Mouse (Mus musculus) stomach, postnatal 0 days (tissue): ENCODE measurements around the gene Kazn. TPM values are rescaled to one million over a fixed set of nuclear protein-coding genes. Genes with fewer than 3 reads are reported as not detected.
A peak's percentile ranks its signal among the peaks of the same experiment; 100 is the strongest.

ENCODE experiments used
- ATAC-seq: fragments of 200-750 bp; cut with Nextera tagmentation; 2 replicates; pipeline ENCODE4 v1.8.0; 2017; ENCODE audit not compliant: low FRiP score, low TSS enrichment
- DNase-seq: peaks from one replicate; pipeline ENCODE4 v3.0.0-alpha.2; 2016; ENCODE audit warnings: low spot score
- H3K27ac ChIP-seq: fragments of 300-500 bp; sonication (generic); replicated peaks from 2 replicates; pipeline ENCODE4 v1.5.1; 2014; ENCODE audit warnings: mild to moderate bottlenecking, control low read depth
- H3K27me3 ChIP-seq: fragments of 300-500 bp; sonication (generic); 2 replicates; pipeline ENCODE4 v1.6.1; 2014; ENCODE audit warnings: low read length; ENCODE audit not compliant: control insufficient read depth, insufficient read depth
- H3K36me3 ChIP-seq: fragments of 300-500 bp; sonication (generic); 2 replicates; pipeline ENCODE4 v1.6.1; 2014; ENCODE audit warnings: low read length, mixed read lengths; ENCODE audit not compliant: control insufficient read depth, insufficient read depth
- H3K4me1 ChIP-seq: fragments of 300-500 bp; sonication (generic); replicated peaks from 2 replicates; pipeline ENCODE4 v1.6.1; 2014; ENCODE audit warnings: antibody characterized with exemption; ENCODE audit not compliant: control insufficient read depth, insufficient read depth
- H3K4me2 ChIP-seq: fragments of 300-500 bp; sonication (generic); replicated peaks from 2 replicates; pipeline ENCODE4 v1.6.1; 2014; ENCODE audit warnings: low read depth, mild to moderate bottlenecking, control low read depth, moderate library complexity
- H3K4me3 ChIP-seq: fragments of 300-500 bp; sonication (generic); 2 replicates; pipeline ENCODE4 v1.5.1; 2014; ENCODE audit warnings: low read depth, low read length, control low read depth
- H3K9ac ChIP-seq: fragments of 300-500 bp; sonication (generic); 2 replicates; pipeline ENCODE4 v1.6.1; 2014; ENCODE audit warnings: mild to moderate bottlenecking, low read length, control low read depth, mixed read lengths
- H3K9me3 ChIP-seq: fragments of 300-500 bp; sonication (generic); 2 replicates; pipeline ENCODE4 v1.6.1; 2016; ENCODE audit warnings: low read length; ENCODE audit not compliant: control insufficient read depth
- CTCF ChIP-seq: IDR thresholded peaks from 2 replicates; pipeline ENCODE4 v1.5.1; 2016; ENCODE audit warnings: antibody characterized with exemption, low read depth, mild to moderate bottlenecking, moderate library complexity
- EP300 ChIP-seq: optimal IDR thresholded peaks from 2 replicates; pipeline ENCODE3; 2016; ENCODE audit warnings: antibody characterized with exemption
- WGBS: fragments of 180-500 bp; shearing (Covaris S2); extraction: QIAGEN DNeasy Blood & Tissue Kit; methylation state at CpG from one replicate; pipeline ENCODE4 v1.1.7; 2014; 5-methylcytosine and 5-hydroxymethylcytosine counted together
- polyA plus RNA-seq: library from polyadenylated mRNA; unstranded; fragments of >200 nt; fragmentation: Nextera tagmentation; extraction: Ambion mirVana; gene quantifications from 2 replicates; pipeline ENCODE4 v1.2.1, GENCODE M21; 2015

Gene Kazn
- polyA plus RNA-seq, 1 experiment from 2014 or later = 11.4 TPM

DNA sequence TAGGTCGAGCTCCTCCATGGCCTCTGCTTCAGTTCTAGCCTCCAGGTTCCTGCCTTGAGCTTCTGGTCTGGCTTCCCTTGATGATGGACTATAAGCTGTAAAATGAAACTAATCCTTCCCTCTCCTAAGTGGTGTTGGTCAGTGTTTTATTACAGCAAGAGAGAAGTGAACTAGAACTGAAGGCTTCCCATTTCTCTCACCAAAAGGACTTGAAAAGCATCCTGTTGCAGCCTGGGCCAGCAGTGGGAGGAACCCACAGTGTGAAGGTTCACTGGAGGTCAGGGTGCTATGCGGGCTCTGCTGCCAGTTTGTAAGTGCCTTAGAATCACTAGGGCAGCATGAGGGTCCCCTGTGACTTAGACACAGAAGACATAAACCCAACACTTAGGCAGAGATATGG lies 148.1 kb downstream of the Kazn start:
- Histone ChIP-seq H3K4me2 (no peak overlapping the region), H3K9ac (no peak overlapping the region), H3K4me1 (no peaks in the 10 kb centered on the region), H3K27ac (no peak overlapping the region), H3K27me3 (no peaks in the 10 kb centered on the region), H3K4me3 (no peak overlapping the region), H3K9me3 (no peaks in the 10 kb centered on the region), H3K36me3 (no peaks in the 10 kb centered on the region)
- TF ChIP-seq CTCF = no peak
- no peak for TF ChIP-seq EP300
- WGBS = 76% methylated on average over 2 of the region's 2 CpGs
- ATAC-seq (no peak), DNase-seq (no peak)

DNA sequence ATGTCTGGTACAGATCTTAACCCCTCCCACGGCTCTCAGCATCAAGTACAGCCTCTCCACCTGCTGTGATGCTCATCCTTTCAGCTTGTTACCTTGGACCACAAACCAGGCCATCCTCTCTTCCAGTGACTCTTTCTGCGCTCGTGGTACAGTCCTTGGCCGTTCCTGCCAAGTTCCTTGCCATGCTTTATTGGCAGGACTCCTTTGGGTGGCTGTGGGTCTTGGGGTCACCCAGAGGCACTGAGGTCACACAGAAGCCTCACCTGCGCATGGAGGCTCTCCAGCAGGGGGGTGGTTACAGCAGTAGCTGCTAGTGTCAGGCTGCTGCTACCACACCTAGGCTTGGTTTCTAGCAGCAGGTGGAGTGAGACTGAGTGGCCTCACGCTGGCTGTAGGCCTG lies 149.2 kb downstream of the Kazn start:
- no peak overlapping the region for H3K4me3 ChIP-seq
- no peak overlapping the region for H3K9ac ChIP-seq
- H3K36me3 ChIP-seq = no peaks in the 10 kb centered on the region
- WGBS = 79% methylated on average over 6 of the region's 6 CpGs
- H3K27ac ChIP-seq = no peak overlapping the region
- ATAC-seq (no peak), DNase-seq (no peak)
- TF ChIP-seq CTCF (no peak), EP300 (no peak)
- no peaks in the 10 kb centered on the region for H3K27me3 ChIP-seq
- no peaks in the 10 kb centered on the region for H3K9me3 ChIP-seq
- H3K4me2 ChIP-seq = no peak overlapping the region
- no peaks in the 10 kb centered on the region for H3K4me1 ChIP-seq

DNA sequence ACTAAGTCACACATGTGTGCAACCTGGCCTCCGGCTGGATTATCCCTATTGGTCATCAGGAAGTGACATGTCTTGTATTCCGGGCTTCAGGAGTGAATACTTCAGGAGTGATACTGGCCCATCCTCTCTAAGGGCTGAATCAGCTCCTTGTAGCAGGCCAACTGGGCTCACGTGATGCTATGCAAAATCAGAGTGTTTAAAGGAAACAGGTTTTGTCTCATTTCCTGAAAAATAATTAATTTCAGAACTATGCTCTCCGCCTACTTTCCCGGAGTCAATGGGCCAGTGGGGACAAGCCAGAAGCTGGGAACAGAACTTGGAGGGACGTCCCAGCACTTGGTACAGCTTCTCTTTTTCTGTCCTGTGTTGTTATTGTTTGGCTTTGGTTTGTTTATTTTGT lies 150.4 kb downstream of the Kazn start:
- Histone ChIP-seq H3K4me2 (no peak overlapping the region), H3K4me1 (no peaks in the 10 kb centered on the region), H3K4me3 (no peak overlapping the region), H3K27ac (no peak overlapping the region), H3K9ac (no peak overlapping the region), H3K9me3 (no peaks in the 10 kb centered on the region), H3K36me3 (no peaks in the 10 kb centered on the region), H3K27me3 (no peaks in the 10 kb centered on the region)
- WGBS = 47% methylated on average over 6 of the region's 6 CpGs
- no peak for ATAC-seq
- TF ChIP-seq EP300 = no peak
- TF ChIP-seq CTCF = no peak
- no peak for DNase-seq

DNA sequence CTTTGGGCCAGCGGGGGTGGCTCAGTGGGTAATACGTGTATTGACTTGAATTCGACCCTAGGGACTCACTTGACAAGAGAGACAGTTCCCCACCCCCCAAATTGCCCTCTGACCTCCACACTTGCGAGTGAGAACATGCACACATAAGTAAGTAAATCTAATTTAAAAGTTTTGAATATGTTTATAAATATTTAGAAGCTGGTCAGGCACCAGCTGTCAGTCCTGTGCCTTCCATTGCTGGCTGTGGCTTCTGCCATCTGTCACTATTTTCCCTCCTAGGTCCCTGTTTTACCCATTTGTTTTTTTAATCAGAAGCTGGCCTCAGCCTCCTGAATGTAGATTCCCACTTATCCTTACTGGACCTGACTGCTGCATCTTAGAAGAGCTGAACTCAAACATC lies 150.8 kb downstream of the Kazn start:
- TF ChIP-seq CTCF = no peak
- no peak for TF ChIP-seq EP300
- 56% methylated on average over 4 of the region's 4 CpGs for WGBS
- DNase-seq (no peak), ATAC-seq (no peak)
- no peaks in the 10 kb centered on the region for H3K27me3 ChIP-seq
- no peaks in the 10 kb centered on the region for H3K9me3 ChIP-seq
- H3K4me3 ChIP-seq = no peak overlapping the region
- H3K9ac ChIP-seq = no peak overlapping the region
- H3K27ac ChIP-seq = no peak overlapping the region
- H3K36me3 ChIP-seq = no peaks in the 10 kb centered on the region
- H3K4me1 ChIP-seq = no peaks in the 10 kb centered on the region
- no peak overlapping the region for H3K4me2 ChIP-seq

DNA sequence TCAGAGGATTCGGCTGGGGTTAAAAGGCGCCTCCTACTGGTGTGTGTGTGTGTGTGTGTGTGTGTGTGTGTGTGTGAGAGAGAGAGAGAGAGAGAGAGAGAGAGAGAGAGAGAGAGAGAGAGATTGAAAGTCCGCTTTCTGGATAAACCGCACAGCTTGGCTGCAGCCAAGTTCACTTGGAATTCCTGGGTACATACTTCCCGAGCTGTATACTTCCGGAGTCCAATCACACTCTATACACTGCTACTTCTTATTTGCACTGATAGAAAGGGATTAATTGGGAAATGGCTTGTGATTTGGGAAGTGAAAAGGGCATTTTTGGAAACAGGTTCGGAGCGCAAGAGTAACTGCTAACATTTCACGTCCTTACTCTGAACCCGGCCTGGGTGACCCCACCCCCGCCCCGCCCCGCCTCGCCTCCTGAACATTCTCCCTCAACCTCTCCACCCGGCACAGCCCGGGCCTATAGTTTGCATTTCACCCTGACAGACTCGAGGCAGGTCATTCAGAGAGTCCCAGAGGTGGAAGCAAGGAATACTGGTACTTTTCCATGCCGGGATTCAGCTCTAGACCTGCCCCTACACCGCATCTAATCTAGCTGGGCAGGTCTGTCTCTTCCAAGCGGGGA lies 154.2 kb downstream of the Kazn start:
- no peaks in the 10 kb centered on the region for H3K36me3 ChIP-seq

DNA sequence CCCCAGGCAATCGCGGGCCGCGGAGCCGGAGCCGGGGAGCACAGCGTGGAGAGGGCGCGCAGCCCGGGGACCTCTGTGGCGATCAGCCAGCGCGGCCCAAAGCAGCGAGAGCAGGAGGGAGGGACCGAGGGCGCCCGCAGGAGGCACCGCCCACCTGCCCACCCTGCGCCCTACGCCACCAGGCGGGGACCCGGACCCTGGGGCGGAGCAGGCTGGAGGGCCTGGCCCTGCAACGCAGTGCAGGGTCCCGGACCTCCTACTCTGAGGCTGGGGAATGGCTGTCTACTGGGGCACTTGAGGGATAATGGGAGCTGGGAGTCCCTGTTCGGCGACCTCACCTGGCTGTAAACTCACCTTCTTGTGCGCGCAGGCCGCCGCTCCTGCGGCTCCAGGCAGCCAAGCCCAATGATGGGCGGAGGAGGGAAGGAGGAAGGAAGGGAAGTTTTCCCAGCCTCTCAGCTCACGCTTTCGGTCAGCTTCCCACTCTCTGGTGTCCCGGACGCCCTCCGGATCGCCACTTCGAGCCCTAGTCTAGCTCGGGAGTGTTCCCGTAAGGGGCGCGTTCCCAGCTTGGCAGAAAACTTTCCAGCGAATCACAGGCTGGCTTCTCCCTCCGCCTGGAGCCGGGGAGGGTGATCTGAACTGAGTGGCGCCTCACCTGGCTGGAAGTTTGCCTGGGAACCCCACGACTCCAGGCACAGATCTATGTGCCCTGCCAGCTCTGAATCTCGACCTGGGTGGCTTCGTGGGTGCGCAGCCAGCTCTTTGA lies 154.9 kb downstream of the Kazn start, which contains the start of gene Tmem51:
TSS of gene Tmem51 (minus strand) at position 174 of the 769 bp plus-strand sequence.
- under 1% methylated on average over 52 of the region's 52 CpGs for WGBS
- H3K4me3 ChIP-seq = peak within 1 kb of the TSS; percentile 75
- H3K27ac ChIP-seq = peak within 1 kb of the TSS; percentile 97
- H3K9me3 ChIP-seq = no peaks in the 10 kb centered on the region
- peak within 1 kb of the TSS; percentile 92 for H3K4me2 ChIP-seq
- peak within 1 kb of the TSS; percentile 78 for H3K9ac ChIP-seq
- TF ChIP-seq CTCF = peak; percentile 49; the same call in 1 of the 2 replicates
- no peak for TF ChIP-seq EP300
- no peaks in the 10 kb centered on the region for H3K36me3 ChIP-seq
- no peaks in the 10 kb centered on the region for H3K27me3 ChIP-seq
- H3K4me1 ChIP-seq = peaks cover 4% of the 10 kb centered on the region
- peak; percentile 84 for DNase-seq
- peak; percentile 80 for ATAC-seq

More for the DNA sequence above, 154.2 kb downstream of the Kazn start:
- peak; percentile 48; the same call in 1 of the 2 replicates for TF ChIP-seq CTCF
- TF ChIP-seq EP300 = no peak
- Histone ChIP-seq H3K27ac (peak overlapping the region; percentile 97), H3K4me3 (peak overlapping the region; percentile 75), H3K4me2 (peak overlapping the region; percentile 92), H3K4me1 (peaks cover 4% of the 10 kb centered on the region), H3K9ac (peak overlapping the region; percentile 78), H3K9me3 (no peaks in the 10 kb centered on the region), H3K27me3 (no peaks in the 10 kb centered on the region)
- 14% methylated on average over 20 of the region's 20 CpGs for WGBS
- peak; percentile 24; the same call in 1 of the 2 replicates for ATAC-seq
- DNase-seq = peak; percentile 86
